Mouse (Mus musculus) layer of hippocampus, postnatal 10 days (tissue): ENCODE measurements at regions not wholly inside any gene's neighbourhood (a gene's known extent, or its start where the extent isn't known, plus 50 kb on each side); places are given as distances from the start of the nearest gene placed in this dataset.

Source experiments
- DNase-seq, 2 experiments: peaks; one replicate each; pipeline ENCODE4 v3.0.0; 2021; ENCODE audit warnings: low spot score in 2 of 2

DNA sequence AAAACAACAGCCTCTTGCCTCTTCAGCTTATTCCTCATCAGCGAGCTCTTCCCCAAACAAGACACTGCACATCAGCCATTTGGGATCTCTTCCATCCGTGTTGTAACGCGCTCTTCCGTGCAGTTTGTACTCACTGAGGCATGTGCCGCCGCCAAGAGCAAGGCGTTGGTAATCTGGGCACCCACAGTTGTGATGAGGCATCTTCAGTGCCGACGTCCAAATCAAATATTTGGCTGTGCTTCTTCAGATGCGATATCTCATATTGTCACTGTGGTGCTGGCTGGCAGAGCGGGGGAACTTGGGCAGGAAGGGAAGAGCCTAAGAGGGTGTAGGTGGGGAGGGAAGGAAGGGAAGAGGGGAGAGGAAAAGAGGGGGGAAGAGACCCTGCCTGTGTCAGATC is 439.2 kb downstream of the Tmem182 start:
- DNase-seq, result peak; percentile 16

- DNase-seq, result no peak
These were observed 458.8 kb downstream of the Tmem182 start for GRCm38 (mm10) chr1:41264214-41264613.

DNA sequence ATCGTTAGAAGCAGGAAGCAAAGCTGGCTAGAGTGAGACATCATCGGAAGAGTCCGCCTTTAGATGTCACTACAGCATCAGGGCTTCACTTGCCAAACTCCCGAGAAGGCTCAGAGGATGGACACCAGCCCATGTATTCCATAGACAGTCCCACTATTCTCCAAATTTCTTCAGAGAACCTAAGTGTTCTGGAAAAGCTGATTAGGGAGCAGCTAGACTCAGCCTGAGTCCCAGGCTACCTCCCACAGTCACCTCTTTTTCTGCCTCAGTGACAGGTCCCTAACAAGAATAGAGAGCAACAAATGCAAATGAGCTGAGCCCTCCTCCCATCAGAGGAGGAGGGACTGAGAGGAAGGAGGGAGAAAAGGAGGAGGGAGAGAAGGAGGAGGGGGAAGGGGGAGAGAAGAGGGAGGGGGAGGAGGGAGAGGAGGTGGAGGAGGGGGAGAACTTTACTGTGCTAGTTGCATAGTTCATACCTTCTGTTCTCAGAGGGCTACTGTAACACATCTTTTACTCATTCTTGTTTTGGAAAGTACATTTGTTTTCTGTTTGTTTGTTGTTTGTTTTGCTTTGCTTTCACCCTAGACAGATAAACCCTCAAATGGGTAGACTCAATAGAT is 465.8 kb downstream of the Tmem182 start:
- peak; percentile 13 to 32 for DNase-seq

- DNase-seq, result peak; percentile 61 to 70
These were observed 469.3 kb downstream of the Tmem182 start for GRCm38 (mm10) chr1:41274573-41275270.

- DNase-seq, result no peak
These were observed 469.8 kb downstream of the Tmem182 start for GRCm38 (mm10) chr1:41275271-41275624.

DNA sequence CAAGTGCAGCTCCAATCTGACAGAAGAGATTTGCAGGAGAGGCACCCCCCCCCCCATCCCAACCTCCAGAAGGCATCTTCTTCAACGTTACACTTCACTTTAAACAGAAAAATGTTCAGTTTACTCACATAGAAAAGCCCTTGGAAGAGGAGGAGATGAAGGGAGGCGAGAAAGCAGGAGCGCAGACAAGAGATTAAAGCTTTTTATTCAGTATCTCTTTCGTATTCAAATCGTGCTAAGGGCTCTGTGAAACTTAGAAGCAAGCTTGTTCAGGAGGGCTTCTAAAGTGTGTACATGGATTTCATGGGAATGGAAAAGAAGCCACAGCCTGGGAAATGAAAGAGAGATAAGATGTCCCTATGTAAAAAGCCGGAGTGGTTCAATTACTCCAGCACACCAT is 470.2 kb downstream of the Tmem182 start:
- no peak for DNase-seq

DNA sequence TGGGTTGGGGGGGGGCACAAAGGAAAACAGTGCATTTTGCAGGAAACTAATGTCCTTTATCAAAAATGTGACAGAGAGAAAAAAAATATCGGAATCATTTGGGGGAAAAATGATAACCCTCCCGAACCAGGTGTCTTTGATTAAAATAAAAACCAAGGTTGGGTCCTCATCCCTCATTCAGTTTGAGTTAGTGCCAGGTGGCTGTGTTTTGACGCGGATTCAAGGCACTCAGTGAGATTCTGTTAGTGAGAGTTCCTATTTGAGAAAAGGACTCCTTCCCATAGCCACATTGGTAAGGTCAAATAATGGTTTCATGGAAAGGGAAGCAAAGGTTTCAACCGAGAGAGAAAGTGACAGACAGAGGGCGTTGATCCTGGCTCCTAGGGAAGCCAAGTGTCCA is 470.9 kb downstream of the Tmem182 start:
- DNase-seq, result no peak

- DNase-seq, result no peak
These were observed 479.8 kb downstream of the Tmem182 start for GRCm38 (mm10) chr1:41285221-41285620.

GRCm38 (mm10) chr1:41286221-41286620 is 480.8 kb downstream of the Tmem182 start:
- no peak for DNase-seq

GRCm38 (mm10) chr1:41326861-41327480 is 521.6 kb downstream of the Tmem182 start:
- no peak for DNase-seq

- no peak for DNase-seq
These were observed 544.7 kb downstream of the Tmem182 start for GRCm38 (mm10) chr1:41349798-41350758.

DNA sequence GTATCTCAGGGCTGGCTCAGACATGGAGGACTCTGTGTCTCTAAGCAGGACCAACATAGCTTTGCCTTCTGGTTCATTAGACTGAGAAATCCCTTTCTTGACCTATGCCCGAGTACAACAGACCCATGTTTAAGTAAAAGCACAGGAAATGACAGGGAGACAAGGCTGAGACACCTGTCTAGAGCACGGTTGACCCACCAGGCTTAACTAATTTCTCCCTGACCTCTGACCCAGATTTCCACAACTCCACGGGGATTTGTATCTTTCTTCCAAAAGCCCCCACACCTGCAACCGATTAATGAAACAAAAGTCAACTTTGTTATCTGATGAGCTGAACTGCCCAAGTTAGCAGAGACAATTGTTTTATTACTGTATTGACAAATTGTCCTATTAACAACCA is 553.7 kb downstream of the Tmem182 start:
- DNase-seq, result no peak

GRCm38 (mm10) chr1:41361512-41361911 is 556.1 kb downstream of the Tmem182 start:
- no peak for DNase-seq

- no peak for DNase-seq
These were observed 574.6 kb downstream of the Tmem182 start for GRCm38 (mm10) chr1:41380013-41380412.

DNA sequence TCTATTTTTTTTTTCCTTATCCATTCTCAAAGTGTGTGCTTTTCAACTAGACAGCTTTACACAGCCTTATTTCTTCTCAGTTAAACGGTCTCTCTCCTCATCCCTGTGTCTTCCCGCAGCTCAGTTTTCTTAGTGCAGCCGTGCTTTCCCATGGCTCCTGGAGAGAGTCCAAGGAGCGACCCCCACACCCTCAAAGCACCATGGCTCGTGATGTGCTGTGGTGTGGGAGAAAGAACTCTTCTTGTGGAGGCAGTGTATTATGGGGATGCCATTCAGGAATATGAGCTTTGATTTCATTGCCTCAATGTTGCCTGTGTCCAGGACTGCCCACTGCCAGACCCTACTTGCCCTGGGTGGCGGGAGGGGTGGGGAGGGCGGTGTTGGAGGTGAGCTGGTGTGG is 576.1 kb downstream of the Tmem182 start:
- DNase-seq, result no peak

DNA sequence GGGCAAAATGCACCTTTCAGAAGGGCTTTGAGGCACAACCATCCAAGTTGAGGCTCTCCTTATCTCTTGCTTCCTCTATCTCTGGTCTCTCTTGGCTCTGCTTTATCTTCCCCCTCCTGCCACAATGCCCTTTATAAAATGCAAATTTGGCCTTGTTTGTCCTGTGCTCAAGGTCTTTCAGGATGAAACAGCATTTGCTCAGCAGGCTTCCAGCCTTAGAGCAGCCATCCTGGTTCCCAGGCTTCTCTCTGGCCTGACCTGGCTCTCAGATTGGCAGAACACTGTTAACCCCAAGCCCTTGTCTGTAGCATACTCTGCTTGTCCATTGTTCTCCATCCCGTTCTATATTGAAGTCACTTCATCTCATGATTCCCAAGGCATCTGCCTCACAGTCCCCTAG is 579.3 kb downstream of the Tmem182 start:
- DNase-seq, result no peak

GRCm38 (mm10) chr1:41386435-41386834 is 581.0 kb downstream of the Tmem182 start:
- no peak for DNase-seq

GRCm38 (mm10) chr1:41390102-41390884 is 584.9 kb downstream of the Tmem182 start:
- peak; percentile 58 to 69 for DNase-seq

DNA sequence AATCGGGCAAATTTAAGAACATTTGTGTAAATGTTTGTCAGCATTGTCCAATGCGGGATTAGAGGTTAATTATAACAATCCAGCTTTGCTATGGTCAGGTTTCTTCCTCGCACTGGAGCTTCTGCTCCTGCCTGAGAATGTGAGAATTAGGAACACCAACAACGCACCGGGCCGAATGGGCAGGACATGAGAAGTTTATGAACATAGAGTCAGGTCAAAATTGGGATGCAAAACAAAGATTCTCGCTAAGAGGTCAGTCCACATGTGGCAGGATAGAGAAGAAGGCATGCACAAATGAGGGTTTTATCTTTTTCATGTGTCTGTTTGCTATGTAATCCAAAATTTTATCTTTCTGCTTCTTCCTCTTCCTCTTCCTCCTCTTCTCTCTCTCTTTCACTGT is 585.7 kb downstream of the Tmem182 start:
- DNase-seq, result no peak

DNA sequence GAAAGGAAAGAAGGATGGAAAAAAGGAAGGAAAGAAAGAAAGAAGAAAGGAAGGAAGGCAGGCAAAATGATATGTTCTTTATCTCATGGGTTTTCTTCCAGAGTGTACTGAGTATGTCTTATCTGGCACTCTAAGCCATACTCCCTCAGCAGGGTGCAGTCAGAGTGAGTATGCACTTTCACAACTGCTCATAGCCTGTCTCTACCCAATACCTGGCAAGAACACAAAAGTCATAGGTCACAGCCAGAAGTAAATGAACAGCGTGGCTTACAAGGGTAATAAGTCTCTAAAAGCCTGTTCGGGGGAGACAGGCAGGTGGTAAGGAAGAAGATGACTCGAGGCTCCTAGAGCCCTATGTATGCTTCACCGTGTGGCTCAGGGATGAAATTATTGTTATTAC is 587.9 kb downstream of the Tmem182 start:
- DNase-seq, result no peak

DNA sequence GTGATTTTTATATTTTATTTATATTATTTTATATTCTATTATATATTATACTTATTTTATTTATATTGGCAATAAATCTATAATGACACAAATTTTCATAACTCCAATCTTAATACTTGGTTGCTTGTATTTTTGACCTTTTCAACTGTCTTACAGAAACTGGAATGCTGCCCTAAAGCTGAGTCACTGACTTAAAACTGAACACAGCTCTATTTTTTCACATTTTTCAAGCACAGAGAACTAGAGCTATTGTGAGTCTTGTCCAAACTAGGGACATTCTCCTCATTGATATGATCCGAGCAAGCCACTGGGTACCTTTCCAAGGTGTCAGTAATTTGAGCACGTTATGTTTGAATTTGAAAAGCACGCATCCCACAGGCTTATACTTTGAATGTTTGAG is 589.7 kb downstream of the Tmem182 start:
- no peak for DNase-seq
